Mouse (Mus musculus): ENCODE measurements around the gene Rhobtb1. TPM values are rescaled to one million over a fixed set of nuclear protein-coding genes. Genes with fewer than 3 reads are reported as not detected.

Gene Rhobtb1
- total RNA-seq, 2 experiments from 2014 or later, result 10.5 to 11.8 TPM

- DNase-seq (ENCODE audit: low spot score in 2 of 2), result peak; percentile 85 to 86
These were observed 169.7 kb downstream of the Rhobtb1 start for GRCm38 (mm10) chr10:69320667-69321518.

- no peak for DNase-seq (ENCODE audit: low spot score in 2 of 2)
These were observed 170.3 kb downstream of the Rhobtb1 start for GRCm38 (mm10) chr10:69321519-69322035.

- DNase-seq (ENCODE audit: low spot score in 2 of 2), result no peak
These were observed 172.8 kb downstream of the Rhobtb1 start for GRCm38 (mm10) chr10:69323986-69324385.

GRCm38 (mm10) chr10:69324816-69325215 is 173.6 kb downstream of the Rhobtb1 start:
- DNase-seq (ENCODE audit: low spot score in 2 of 2), result no peak

- peak; percentile 82 for DNase-seq (ENCODE audit: low spot score in 2 of 2)
These were observed 175.2 kb downstream of the Rhobtb1 start for GRCm38 (mm10) chr10:69326433-69326832.

GRCm38 (mm10) chr10:69327362-69327761 is 176.1 kb downstream of the Rhobtb1 start:
- no peak for DNase-seq (ENCODE audit: low spot score in 2 of 2)

GRCm38 (mm10) chr10:69328029-69328655 is 176.9 kb downstream of the Rhobtb1 start:
- DNase-seq (ENCODE audit: low spot score in 2 of 2), result no peak

- no peak for DNase-seq (ENCODE audit: low spot score in 2 of 2)
These were observed 177.4 kb downstream of the Rhobtb1 start for GRCm38 (mm10) chr10:69328656-69329046.

GRCm38 (mm10) chr10:69331231-69331630 is 180.0 kb downstream of the Rhobtb1 start:
- DNase-seq (ENCODE audit: low spot score in 2 of 2), result no peak

- DNase-seq (ENCODE audit: low spot score in 2 of 2), result no peak
These were observed 182.0 kb downstream of the Rhobtb1 start for GRCm38 (mm10) chr10:69333212-69333611.

GRCm38 (mm10) chr10:69334271-69335194 is 183.3 kb downstream of the Rhobtb1 start:
- peak in 1 of 2 experiments; percentile 25 for DNase-seq (ENCODE audit: low spot score in 2 of 2)

- DNase-seq (ENCODE audit: low spot score in 2 of 2), result peak in 1 of 2 experiments; percentile 23
These were observed 183.9 kb downstream of the Rhobtb1 start for GRCm38 (mm10) chr10:69335195-69335536.

GRCm38 (mm10) chr10:69335611-69336010 is 184.4 kb downstream of the Rhobtb1 start:
- no peak for DNase-seq (ENCODE audit: low spot score in 2 of 2)

GRCm38 (mm10) chr10:69336219-69336618 is 185.0 kb downstream of the Rhobtb1 start:
- DNase-seq (ENCODE audit: low spot score in 2 of 2), result no peak

GRCm38 (mm10) chr10:69340001-69340400 is 188.8 kb downstream of the Rhobtb1 start:
- no peak for DNase-seq (ENCODE audit: low spot score in 2 of 2)

Other genes starting within 250 kb of the Rhobtb1 start
- 1 to 10 TPM; 4.3 to 5.5 TPM for gene A930033H14Rik, start 61.7 kb downstream of the Rhobtb1 start, total RNA-seq (2021)
- gene Cdk1, start 201.5 kb downstream of the Rhobtb1 start, total RNA-seq (2021), result 10 to 100 TPM in 1 of 2 experiments, 1 to 10 TPM in 1; 6.4 to 12.1 TPM
- gene Ank3, start 247.3 kb downstream of the Rhobtb1 start, total RNA-seq (2021), result 100 to 1,000 TPM; 457 to 507 TPM